Mouse (Mus musculus) 416B (cell line): ENCODE data around the gene Capn8.

ENCODE experiments used
- DNase-seq: peaks from one replicate; pipeline ENCODE4 v3.0.0; 2011; ENCODE audit warnings: low read depth

The Capn8 gene

DNA sequence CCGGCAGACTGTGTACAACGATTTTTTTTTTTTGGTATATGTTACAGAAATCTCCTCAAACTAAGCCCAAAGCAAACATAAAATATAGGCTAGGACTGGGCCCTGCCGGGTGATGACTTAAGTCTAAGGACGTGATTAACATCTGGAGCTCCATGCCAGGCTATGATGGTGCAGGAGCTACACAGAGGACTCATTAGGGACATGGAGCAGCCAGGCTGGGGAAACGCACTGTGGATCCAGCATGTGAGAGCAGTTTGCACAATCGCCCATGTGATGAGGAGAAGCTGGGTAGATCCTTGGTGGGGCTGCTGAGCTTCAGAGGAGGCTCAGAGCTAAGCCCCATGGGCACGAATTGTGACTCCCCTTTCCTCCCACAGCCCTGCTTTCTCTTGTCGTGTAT, 14.0 kb upstream of the Capn8 start:
- no peak for DNase-seq

DNA sequence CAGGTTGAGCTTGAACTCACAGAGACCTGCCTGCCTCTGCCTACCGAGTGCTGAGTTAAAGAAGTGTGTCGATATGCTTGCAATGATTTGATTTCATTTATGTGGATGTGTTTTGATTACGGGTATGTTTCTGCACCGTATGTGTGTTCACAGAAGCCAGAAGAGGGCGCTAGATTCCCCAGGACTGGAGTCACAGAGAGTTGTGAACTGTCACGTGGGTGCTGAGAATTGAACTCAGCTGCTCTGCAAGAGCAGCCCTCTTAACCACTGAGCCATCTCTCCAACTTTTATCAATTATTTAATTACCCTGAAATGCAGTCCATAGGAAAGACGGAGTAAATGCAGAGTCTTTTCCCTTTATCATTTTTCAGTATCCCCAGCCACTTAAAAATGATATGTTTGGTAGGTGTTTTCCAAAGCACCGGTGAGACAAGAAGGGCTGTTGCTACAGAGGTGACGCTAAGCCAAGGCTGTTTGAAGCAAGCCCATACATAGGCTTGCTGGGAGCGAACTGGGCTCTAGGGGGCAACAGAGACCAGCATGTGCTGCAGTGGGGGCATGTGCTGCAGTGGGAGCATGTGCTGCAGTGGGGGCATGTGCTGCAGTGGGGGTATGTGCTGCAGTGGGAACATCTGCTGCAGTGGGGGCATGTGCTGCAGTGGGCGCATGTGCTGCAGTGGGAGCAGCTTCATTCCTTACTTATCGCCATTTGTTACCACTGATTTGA, 11.0 kb upstream of the Capn8 start:
- DNase-seq: peak; percentile 56

DNA sequence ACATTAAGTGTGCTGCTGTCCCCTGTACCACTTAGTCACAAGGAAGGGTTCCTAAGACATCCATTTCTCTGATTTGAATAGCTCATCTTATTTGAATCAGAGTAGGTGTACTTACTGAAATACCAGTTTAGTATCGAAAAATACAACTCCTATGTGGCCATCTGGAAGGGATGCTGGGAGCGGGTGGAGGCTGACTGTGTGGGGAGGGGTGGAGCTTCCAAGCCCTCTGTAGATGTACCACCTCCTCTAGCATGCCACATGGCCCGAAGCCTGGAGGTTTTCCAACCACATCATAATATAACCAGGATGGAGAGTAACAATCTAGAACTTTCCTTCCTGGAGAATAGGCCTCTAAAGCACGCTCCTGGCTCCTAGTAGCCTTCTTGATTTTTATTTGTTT, 6.5 kb upstream of the Capn8 start:
- DNase-seq: no peak

DNA sequence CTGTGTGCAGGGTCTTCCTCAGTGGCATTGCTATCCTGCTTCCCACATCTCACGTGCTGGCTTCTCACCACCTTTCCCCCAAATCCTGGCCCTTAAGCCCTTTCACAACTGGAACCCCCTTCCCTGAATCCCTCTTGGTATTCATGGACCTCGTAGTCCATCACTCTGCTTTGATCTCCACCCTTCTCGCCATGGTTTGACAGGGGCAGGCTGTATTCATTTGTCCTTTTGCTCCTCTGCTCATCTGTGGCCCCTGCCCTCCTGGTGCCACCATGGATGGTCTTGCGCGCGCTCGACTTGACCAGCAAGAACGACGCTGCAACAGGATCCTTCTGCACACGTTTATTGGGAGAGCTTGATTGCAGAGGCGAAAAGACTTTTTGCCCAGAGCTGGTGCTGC, 5.3 kb upstream of the Capn8 start:
- DNase-seq: no peak

DNA sequence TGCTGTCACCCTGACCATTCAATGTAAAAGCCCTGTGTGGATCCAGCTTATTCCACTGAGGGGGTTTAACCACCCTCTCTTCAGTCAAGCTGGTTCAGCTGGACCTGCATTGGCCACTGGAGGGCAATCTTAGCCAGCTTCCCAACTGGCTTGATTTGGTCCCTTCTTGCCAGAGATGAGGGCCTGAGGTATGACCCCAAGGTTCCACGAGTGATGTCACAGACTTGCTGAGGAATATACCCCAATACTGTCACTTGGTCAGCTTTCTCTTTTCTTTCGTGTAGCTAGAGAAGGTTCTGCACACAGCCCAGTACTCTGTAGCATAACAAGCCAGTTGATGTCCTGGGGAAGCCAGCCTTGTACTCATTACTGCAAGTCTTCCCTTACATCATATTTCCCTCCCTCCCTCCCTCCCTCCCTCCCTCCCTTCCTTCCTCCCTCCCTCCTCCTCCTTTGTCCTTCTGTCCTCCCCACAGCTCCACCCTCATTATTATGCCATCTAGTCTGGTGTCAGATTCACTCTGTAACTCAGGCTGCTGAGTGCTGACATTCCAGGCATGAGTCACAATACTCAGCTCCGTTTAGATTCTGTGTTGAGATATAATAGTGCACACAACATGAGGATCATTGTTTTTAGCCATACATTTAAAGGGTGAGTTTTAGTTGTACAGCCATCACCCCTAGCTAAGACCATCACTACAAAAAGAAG, 4.3 kb upstream of the Capn8 start:
- peak; percentile 85 for DNase-seq

DNA sequence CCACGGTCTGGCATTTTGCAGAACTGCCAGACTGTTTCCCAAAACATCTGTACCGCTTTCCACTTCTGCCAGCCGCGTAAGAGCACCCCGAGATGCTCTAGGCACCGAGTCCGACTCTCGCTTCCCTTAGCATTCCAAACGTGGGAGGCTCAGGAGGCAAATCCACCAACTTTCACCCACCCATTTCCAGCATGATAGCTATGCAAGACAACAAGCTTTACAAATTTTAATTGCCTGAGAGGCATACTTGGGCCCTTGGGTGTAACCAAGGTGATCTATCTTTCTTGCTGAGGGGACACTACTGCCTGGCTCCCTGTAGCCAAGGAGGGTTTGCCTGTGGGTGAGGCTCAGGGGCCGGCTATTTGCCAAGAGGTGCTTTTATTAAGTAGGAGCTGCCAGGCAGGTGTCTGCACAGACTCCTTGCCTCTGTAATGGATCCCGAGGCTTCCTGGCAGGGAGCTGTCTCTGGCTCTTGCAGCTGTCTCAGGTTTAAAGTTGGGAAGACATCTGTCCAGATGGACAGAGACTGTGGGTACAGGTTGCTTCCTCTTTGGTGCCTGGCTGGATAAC, 2.8 kb upstream of the Capn8 start:
- DNase-seq: no peak

DNA sequence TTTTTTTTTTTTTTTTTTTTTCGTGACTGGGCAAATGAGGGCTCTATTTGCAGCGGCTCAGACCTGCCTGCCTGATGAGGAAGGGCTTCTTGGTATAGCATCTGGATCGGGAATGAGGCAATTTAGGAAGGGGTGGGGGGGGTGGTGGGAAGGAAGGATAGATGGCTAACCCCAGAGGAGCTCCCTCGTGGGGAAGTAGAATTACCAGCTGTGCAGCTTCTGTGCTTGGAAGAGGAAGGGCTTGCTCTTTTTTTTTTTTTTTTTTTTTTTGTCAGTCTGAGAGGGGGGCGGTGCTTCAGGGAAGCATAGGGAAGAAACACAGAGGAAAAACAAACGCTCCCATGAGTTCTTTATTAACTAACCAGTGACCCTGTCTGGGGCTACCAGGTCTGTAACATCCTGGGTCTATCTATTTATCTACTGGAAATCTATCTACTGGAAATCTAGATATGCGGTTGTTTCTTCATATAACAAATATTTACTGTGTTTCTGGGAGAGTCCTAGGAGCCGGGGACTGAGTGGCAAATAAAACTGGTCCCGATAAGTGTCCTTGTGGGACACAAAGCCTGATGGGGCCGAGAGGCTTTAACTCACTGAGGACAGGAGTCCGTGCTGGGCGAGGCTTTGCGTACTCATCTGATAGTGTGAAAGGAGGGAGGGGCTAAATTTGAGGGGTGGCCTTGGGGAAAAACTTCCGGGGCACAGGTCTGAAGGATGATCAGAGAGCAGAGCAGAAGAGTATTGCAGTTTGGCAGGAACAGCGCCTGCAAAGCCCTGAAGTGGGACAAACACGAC, 2.0 kb upstream of the Capn8 start:
- peak; percentile 27 for DNase-seq

DNA sequence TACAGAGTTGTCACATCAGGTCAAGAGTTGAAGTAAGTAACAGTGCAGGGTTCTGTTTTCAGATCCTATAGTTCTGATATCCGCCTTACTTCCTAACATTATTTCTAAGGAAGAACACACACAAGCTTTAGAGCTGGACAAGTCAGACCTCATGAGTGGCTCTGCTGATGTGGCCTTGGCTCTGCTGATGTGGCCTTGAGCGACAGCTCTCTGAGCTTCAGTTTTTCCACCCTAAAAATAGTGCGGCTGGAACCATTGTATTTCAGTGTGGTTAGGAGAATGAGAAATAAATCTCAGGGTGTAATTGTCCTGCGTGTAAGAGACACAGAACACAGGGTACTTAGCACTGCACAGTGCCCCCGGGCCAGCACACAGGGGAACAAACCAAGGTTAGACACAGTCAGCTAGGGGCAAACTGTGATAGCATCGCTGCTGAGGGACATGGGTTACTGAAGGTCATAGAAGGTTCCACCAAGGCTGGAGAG, 586 bp downstream of the Capn8 start:
- no peak for DNase-seq

DNA sequence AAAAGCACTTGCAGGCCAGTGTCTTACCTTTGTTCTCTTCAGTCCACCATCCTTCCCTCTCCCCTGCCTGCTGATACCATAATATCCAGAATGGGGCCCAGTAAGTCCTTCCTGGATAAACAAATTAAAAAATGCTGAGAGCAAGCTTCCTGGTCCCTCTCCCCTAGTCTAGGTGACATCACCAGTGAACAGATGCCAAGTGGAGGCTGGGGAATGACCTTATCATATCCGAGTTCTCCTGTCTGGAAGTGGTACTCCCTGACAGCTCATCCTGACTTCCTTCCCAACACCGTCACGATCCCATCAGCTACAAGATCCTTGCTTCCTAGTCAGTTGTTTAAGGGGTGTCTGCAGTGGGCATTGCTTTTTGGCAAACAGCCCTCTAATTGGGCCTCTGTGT, 6.3 kb downstream of the Capn8 start:
- no peak for DNase-seq

DNA sequence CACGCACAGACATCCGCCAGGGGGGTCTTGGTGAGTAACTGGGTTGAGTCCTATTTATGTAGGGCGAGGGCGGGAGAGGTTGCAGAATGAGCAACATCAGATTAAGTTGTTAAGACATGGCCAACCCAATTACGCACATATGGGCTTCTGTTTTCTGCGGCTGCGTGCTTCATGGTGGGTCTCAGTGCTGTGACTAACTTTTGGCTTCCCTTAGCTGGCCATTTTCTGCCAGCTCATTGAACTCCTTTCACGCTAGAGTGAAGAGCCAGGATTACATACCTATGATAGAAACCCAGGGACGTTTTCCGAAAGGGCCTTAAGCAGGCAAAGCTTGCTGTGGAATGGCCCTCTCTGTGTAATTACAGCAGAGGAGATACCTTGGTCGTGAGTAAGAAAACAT, 7.2 kb downstream of the Capn8 start:
- no peak for DNase-seq

DNA sequence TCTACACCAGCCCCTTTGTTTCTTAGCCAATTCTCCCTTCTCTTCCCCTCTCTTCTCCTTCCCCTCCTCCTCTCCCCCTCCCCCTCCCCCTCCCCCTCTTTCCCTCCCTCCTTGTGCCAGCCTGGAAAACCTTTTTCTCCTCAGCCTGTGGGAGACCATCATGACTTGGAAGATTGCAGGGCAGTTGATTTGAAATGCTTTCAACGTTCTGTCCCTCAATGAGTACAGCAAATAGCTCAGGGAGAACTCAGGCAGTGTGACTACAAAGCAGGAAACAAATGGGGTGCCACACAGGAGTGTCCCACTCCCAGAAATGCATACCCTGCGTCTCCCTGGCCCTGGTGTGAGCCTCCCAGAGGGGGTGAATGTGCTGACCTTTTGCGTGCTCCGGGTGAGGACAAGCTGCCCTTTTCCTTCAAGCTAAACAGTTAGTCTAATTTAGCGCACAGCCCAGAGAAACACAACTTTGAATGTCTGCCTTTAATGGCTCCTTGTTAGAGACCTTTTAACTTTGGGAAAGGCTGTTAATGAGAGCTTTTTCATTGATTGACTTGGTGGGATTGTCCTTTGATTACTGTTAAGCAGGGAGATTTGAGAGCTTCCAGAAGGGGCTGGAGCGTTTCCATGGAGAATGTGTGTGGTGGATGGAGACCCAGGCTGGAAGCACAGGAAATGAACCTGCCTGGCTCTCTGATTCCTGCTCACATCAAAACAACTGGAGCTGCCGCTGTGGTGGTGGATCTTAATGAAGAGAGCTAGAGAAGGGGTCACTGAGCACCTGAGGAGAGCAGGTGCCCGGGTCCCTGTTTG, 9.3 kb downstream of the Capn8 start:
- no peak for DNase-seq

DNA sequence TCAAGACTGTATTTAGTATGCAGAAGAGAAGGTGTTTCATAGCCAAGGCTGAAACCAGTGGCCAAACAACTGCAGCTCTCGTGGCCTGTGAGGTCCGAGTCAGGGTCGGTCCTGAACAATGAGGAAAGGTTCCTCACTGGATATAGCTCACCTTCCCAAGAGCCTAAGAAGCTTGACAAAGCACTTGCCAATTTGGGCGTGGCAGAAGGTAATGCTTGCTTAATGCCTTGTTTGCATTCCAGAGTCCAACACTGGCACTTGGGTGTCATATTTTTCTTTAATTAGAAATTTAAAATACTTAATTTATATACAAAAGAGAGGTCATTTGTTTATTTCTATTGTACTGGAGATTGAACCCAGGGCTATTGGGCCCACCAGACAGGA, 9.9 kb downstream of the Capn8 start:
- no peak for DNase-seq

DNA sequence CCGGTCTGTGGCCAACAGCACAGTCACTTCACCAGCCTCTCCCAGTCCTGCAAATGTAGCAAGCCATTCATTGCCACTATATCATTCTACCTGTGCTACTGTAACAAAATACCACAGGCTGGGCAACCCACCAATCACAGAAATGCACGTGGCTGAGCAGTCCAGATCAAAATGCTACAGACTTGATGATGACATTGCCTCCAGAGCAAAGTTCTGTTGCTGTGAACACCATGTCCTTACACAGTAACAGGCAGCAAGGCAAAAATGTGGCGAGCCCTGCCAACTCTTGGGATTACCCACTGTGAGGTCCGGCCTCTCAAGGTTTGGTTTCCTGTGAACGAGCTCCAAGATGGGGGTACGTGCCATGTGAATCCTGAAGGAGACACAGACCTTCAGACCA, 19.4 kb downstream of the Capn8 start:
- no peak for DNase-seq

DNA sequence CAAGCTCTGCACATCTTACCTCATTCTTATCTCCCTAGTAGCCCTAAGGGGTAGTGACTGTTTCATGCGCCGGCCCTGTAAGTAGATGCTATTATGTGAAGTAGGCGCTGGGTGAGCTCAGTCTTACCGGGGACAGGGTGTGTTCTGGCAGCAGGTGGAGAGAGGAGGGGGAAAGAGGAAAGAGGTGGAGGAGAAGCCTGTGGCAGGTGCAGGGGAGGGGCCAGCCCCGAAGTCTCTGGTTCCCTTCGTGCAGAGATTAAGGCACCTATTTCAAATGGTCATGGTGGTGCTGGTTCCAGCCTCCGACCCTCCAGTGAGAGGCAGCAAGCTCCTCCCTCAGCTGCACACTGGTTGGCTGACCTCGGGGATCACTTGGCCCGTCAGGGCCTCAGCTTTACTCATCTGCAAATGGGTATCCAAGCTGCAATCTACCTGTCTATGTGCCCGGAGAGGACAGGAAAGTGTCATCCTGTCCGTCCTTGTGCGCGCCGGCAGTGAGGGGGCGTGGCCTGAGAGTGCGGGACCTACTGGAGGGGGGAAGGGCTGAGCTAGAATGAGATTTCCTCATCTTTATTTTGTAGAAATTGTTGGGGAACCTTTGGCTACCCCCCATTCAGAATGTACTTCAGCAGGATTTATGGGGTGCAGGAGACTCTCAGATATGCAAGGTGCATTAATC, 20.5 kb downstream of the Capn8 start:
- DNase-seq: no peak

DNA sequence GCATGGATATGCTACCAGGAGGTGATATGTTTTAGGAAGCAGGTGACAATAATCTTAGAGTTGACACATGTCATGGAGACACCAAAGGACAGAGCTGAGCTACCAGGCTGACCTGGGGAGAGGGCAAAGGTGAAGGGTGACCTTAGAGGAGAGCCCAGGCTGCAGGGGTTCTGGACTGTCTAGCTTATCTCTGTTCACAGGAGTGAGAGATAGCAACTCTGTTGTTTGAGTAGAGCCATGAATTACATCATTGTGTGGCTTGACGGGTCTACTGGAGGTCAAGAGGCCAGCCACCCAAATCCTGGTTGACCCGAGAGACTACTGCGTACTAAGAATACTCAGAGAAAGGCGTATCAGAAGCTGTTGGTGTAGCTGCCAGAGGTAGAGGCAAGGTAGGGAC, 22.9 kb downstream of the Capn8 start:
- DNase-seq: no peak

DNA sequence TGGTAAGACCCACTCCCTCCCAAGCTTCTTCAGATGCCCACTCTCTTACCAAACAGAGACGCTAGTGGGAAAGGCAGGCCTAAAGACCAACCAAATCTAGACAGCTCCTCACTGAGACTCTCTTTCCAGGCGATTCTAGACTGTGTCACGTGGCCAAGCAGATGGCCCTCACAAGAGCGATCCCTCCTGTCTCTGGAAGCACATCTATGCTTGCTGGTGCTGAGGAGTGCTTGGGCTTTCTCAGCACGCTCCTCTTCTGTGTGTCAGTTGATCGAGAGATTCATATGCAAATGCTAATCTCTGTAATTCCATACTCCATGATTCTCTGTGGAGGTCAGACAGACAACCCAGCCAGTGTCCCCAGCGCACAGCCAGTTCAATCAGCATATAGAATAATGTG, 26.7 kb downstream of the Capn8 start:
- no peak for DNase-seq

DNA sequence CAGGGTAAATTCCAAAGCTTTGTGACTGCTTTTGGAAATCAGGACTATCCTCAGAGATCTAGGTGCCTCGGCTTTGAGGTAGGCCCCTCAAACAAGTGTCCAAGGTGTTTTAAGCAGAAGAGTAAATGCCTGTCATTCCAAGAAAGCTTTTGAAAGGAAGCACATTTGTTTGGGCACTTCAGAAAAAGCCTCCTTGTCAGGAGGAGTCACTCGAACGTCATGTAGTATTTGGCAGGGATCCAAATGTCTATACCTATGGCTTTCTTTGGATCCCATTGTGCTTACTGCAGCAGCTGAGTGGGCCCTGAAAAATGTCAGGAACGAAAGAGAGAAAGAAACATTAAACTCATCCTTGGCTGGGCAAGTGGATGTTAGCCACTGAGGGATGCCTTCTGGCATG, 27.6 kb downstream of the Capn8 start:
- DNase-seq: no peak

DNA sequence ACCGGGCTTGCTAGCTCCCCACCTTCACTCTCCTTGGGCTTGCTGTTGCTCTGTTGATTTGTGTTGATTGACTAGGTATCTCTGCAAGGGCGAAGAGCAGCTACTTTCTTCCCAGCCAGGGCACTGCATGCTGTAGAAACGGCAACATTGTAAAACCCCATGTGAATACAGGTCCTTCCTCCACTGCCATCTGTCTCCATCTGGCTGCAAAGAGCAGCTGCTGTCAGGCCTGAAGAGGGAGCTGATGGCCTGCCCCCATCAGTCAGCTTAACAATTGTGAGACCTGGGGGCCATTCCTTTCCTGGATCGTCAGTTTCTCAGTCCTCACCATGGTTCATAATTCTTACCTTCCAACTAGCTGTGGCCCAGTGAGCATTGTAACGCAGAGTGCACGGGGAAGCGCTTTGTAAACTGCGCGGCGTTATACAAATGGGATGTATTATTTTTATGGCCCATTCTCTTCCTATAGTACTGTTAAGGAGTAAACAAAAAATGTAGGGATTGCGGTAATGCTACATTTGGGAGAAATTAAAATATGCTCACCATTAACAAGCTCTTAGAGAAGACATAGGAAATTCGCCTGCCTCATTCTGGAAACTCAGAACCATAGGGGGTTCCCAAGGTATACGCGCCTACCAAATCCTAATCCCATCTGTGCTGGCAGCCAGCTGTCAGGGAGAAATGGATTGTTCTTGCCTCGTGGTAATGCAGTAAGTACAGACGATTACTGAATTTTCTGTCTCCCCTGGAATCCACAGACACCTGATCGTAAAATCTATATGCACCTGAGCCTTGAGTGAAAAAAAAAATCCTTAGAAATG, 40.7 kb downstream of the Capn8 start:
- DNase-seq: no peak

DNA sequence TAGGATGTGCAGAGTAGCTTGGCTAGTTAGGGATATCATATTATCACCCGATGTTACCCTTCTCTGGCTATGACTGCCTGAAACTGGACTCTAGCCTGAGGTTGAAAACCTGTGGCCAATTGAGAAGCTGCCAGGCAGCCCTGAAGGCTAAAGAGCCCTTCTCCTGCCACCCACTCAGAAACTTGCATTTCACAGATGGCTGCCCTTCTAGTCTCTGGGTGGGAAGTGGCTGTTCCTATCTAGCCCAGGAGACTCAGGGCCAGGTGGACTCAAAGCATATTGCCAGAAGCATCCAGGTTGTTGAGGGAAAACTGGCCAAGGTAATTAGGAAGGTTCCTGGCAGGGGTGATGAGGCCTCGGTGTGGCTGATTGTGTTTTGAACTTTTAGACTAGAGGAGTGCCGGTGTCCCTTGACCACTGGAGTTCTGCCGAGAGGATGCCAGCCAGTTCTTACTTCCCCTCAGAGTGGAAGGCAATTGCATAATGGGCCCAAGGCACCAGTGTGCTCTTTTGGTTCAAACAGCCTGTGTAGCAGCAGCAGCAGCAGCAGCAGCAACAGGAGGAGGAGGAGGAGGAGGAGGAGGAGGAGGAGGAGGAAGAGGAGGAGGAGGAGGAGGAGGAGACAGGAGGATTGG, 45.0 kb downstream of the Capn8 start:
- no peak for DNase-seq

DNA sequence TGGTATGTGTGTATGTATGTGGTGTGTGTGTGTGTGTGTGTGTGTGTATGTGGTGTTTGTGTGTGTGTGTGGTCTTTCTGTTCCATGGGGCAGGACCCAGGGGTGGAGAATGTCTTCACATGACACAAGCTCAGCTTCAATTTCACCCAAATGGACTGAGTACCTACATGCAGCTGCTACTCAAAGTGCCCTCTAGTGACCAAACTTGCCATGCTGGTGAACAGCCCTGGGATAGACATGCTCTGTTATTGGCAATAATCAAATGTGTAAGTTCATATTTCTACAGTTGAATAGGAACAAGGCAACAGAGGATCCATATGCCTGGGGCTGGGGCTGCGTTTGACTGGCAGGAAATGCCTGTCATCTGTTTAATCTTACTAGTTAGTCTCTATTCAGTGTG, 50.7 kb downstream of the Capn8 start:
- peak; percentile 6 for DNase-seq
